Mouse (Mus musculus) intestine, embryonic 14.5 days (tissue): ENCODE results near the gene Abi3bp. TPM values are rescaled to one million over a fixed set of nuclear protein-coding genes. Genes with fewer than 3 reads are reported as not detected.

Source experiments
- ATAC-seq: fragments of 200-750 bp; cut with Nextera tagmentation; replicated peaks from 2 replicates; pipeline ENCODE4 v1.8.0; 2017; ENCODE audit warnings: low read depth, moderate number of reproducible peaks, moderate TSS enrichment, moderate library complexity; ENCODE audit not compliant: low FRiP score, low TSS enrichment
- DNase-seq: peaks from one replicate; pipeline ENCODE4 v3.0.0-alpha.2; 2018; ENCODE audit warnings: low spot score
- H3K27ac ChIP-seq: fragments of 300-500 bp; sonication (generic); 2 replicates; pipeline ENCODE4 v1.5.1; 2014; ENCODE audit warnings: low read depth, mild to moderate bottlenecking, control low read depth
- H3K27me3 ChIP-seq: fragments of 300-500 bp; sonication (generic); replicated peaks from 2 replicates; pipeline ENCODE4 v1.6.1; 2014; ENCODE audit warnings: low read length, control low read depth; ENCODE audit not compliant: control insufficient read depth, insufficient read depth
- H3K36me3 ChIP-seq: fragments of 300-500 bp; sonication (generic); 2 replicates; pipeline ENCODE4 v1.6.1; 2014; ENCODE audit warnings: low read length, control low read depth; ENCODE audit not compliant: control insufficient read depth, insufficient read depth
- H3K4me1 ChIP-seq: fragments of 300-500 bp; sonication (generic); replicated peaks from 2 replicates; pipeline ENCODE4 v1.6.1; 2014; ENCODE audit warnings: low read length, control low read depth, mixed read lengths; ENCODE audit not compliant: control insufficient read depth, insufficient read depth
- H3K4me2 ChIP-seq: fragments of 300-500 bp; sonication (generic); 2 replicates; pipeline ENCODE4 v1.6.1; 2014; ENCODE audit warnings: low read length
- H3K4me3 ChIP-seq: fragments of 300-500 bp; sonication (generic); 2 replicates; pipeline ENCODE4 v1.5.1; 2014; ENCODE audit warnings: low read depth, low read length, control low read depth, mixed read lengths
- H3K9ac ChIP-seq: fragments of 300-500 bp; sonication (generic); 2 replicates; pipeline ENCODE4 v1.6.1; 2014; ENCODE audit warnings: mild to moderate bottlenecking, low read length
- H3K9me3 ChIP-seq: fragments of 300-500 bp; sonication (generic); 2 replicates; pipeline ENCODE4 v1.6.1; 2016; ENCODE audit warnings: low read length, control low read depth; ENCODE audit not compliant: control insufficient read depth
- WGBS: fragments of 180-500 bp; shearing (Covaris S2); extraction: QIAGEN DNeasy Blood & Tissue Kit; methylation state at CpG from one replicate; pipeline ENCODE4 v1.1.7; 2014; 5-methylcytosine and 5-hydroxymethylcytosine counted together
- polyA plus RNA-seq: library from polyadenylated mRNA; unstranded; fragments of >200 nt; fragmentation: Nextera tagmentation; extraction: Ambion mirVana; gene quantifications from 2 replicates; pipeline ENCODE4 v1.2.1, GENCODE M21; 2014

Gene Abi3bp
- 12.2 and 12.9 TPM in 2 replicates for polyA plus RNA-seq

GRCm38 (mm10) chr16:56477677-56478574 is at the start of gene Abi3bp:
Abi3bp (plus strand) TSS chr16:56477878.
- no peaks in the 10 kb centered on the region for H3K36me3 ChIP-seq
- no peaks in the 10 kb centered on the region for H3K4me1 ChIP-seq
- peak within 1 kb of the TSS; percentile 58 for H3K4me2 ChIP-seq
- ATAC-seq (0 out of 2 replicates have a peak, but pooled peaks have one; percentile 60), DNase-seq (peak; percentile 54)
- H3K4me3 ChIP-seq = peak within 1 kb of the TSS; percentile 36
- H3K9me3 ChIP-seq = no peaks in the 10 kb centered on the region
- peak within 1 kb of the TSS; percentile 35 for H3K9ac ChIP-seq
- no peaks in the 10 kb centered on the region for H3K27me3 ChIP-seq
- peak within 1 kb of the TSS; percentile 61 for H3K27ac ChIP-seq
- WGBS = 23% methylated on average over 11 of the region's 11 CpGs

- H3K4me1 ChIP-seq = no peaks in the 10 kb centered on the region
- no peak overlapping the region for H3K4me2 ChIP-seq
- no peak overlapping the region for H3K9ac ChIP-seq
- no peaks in the 10 kb centered on the region for H3K27me3 ChIP-seq
- DNase-seq = no peak
- WGBS = 82% methylated on average over 4 of the region's 4 CpGs
- H3K9me3 ChIP-seq = no peaks in the 10 kb centered on the region
- no peak overlapping the region for H3K27ac ChIP-seq
- ATAC-seq = no peak
- no peaks in the 10 kb centered on the region for H3K36me3 ChIP-seq
- no peak overlapping the region for H3K4me3 ChIP-seq
Measured at GRCm38 (mm10) chr16:56435293-56436185, 42.1 kb upstream of the Abi3bp start.

GRCm38 (mm10) chr16:56440243-56440642 is 37.4 kb upstream of the Abi3bp start:
- Histone ChIP-seq H3K4me2 (no peak overlapping the region), H3K36me3 (no peaks in the 10 kb centered on the region), H3K27ac (no peak overlapping the region), H3K4me1 (no peaks in the 10 kb centered on the region), H3K9ac (no peak overlapping the region), H3K27me3 (no peaks in the 10 kb centered on the region), H3K9me3 (no peaks in the 10 kb centered on the region), H3K4me3 (no peak overlapping the region)
- no peak for ATAC-seq
- no peak for DNase-seq
- WGBS = 91% methylated on average over 4 of the region's 4 CpGs

GRCm38 (mm10) chr16:56441113-56441512 is 36.6 kb upstream of the Abi3bp start:
- Histone ChIP-seq H3K4me1 (no peaks in the 10 kb centered on the region), H3K4me2 (no peak overlapping the region), H3K27ac (no peak overlapping the region), H3K9ac (no peak overlapping the region), H3K4me3 (no peak overlapping the region), H3K27me3 (no peaks in the 10 kb centered on the region), H3K9me3 (no peaks in the 10 kb centered on the region), H3K36me3 (no peaks in the 10 kb centered on the region)
- DNase-seq (no peak), ATAC-seq (no peak)
- WGBS = 73% methylated on average over 5 of the region's 5 CpGs

GRCm38 (mm10) chr16:56441658-56442344 is 35.9 kb upstream of the Abi3bp start:
- H3K4me3 ChIP-seq = no peak overlapping the region
- no peak for DNase-seq
- no peak overlapping the region for H3K9ac ChIP-seq
- no peaks in the 10 kb centered on the region for H3K4me1 ChIP-seq
- no peak for ATAC-seq
- WGBS = 67% methylated on average over 7 of the region's 7 CpGs
- H3K27me3 ChIP-seq = no peaks in the 10 kb centered on the region
- H3K27ac ChIP-seq = no peak overlapping the region
- no peaks in the 10 kb centered on the region for H3K36me3 ChIP-seq
- H3K4me2 ChIP-seq = no peak overlapping the region
- H3K9me3 ChIP-seq = no peaks in the 10 kb centered on the region

GRCm38 (mm10) chr16:56451482-56451881 is 26.2 kb upstream of the Abi3bp start:
- no peaks in the 10 kb centered on the region for H3K36me3 ChIP-seq
- no peak overlapping the region for H3K4me2 ChIP-seq
- H3K27ac ChIP-seq = no peak overlapping the region
- H3K9me3 ChIP-seq = no peaks in the 10 kb centered on the region
- H3K9ac ChIP-seq = no peak overlapping the region
- DNase-seq (no peak), ATAC-seq (no peak)
- no peaks in the 10 kb centered on the region for H3K4me1 ChIP-seq
- H3K4me3 ChIP-seq = no peak overlapping the region
- 58% methylated on average over 2 of the region's 2 CpGs for WGBS
- H3K27me3 ChIP-seq = no peaks in the 10 kb centered on the region

- no peaks in the 10 kb centered on the region for H3K9me3 ChIP-seq
- no peak overlapping the region for H3K9ac ChIP-seq
- H3K4me3 ChIP-seq = no peak overlapping the region
- no peaks in the 10 kb centered on the region for H3K27me3 ChIP-seq
- 75% methylated on average over 1 of the region's 1 CpGs for WGBS
- no peaks in the 10 kb centered on the region for H3K4me1 ChIP-seq
- ATAC-seq (no peak), DNase-seq (no peak)
- H3K36me3 ChIP-seq = no peaks in the 10 kb centered on the region
- no peak overlapping the region for H3K27ac ChIP-seq
- no peak overlapping the region for H3K4me2 ChIP-seq
Measured at GRCm38 (mm10) chr16:56451923-56452322, 25.8 kb upstream of the Abi3bp start.

GRCm38 (mm10) chr16:56458052-56458754 is 19.5 kb upstream of the Abi3bp start:
- Histone ChIP-seq H3K27me3 (no peaks in the 10 kb centered on the region), H3K9me3 (no peaks in the 10 kb centered on the region), H3K27ac (no peak overlapping the region), H3K9ac (no peak overlapping the region), H3K4me1 (0 out of 2 replicates have a peak, but pooled peaks cover 5% of the 10 kb centered on the region), H3K36me3 (no peaks in the 10 kb centered on the region), H3K4me2 (0 out of 2 replicates have a peak overlapping the region, but pooled peaks have one; percentile 9), H3K4me3 (no peak overlapping the region)
- no peak for DNase-seq
- WGBS = 46% methylated on average over 8 of the region's 8 CpGs
- no peak for ATAC-seq
